Mouse (Mus musculus) midbrain, embryonic 13.5 days (tissue): Measurements from ENCODE around the gene Pfkfb1. TPM values are rescaled to one million over a fixed set of nuclear protein-coding genes. Genes with fewer than 3 reads are reported as not detected.

Experiments
- ATAC-seq: fragments of 200-750 bp; cut with Nextera tagmentation; 2 replicates; pipeline ENCODE4 v1.8.0; 2017; ENCODE audit warnings: mild to moderate bottlenecking, moderate TSS enrichment, moderate library complexity
- H3K27ac ChIP-seq: fragments of 300-500 bp; sonication (generic); 2 replicates; pipeline ENCODE4 v1.5.1; 2015; ENCODE audit warnings: inconsistent platforms, mild to moderate bottlenecking, moderate library complexity
- H3K27me3 ChIP-seq: fragments of 300-500 bp; sonication (generic); 2 replicates; pipeline ENCODE4 v1.6.1; 2015; ENCODE audit warnings: mild to moderate bottlenecking, inconsistent platforms
- H3K36me3 ChIP-seq: fragments of 300-500 bp; sonication (generic); 2 replicates; pipeline ENCODE4 v1.6.1; 2015; ENCODE audit warnings: mild to moderate bottlenecking, inconsistent platforms
- H3K4me1 ChIP-seq: fragments of 300-500 bp; sonication (generic); replicated peaks from 2 replicates; pipeline ENCODE4 v1.6.1; 2015; ENCODE audit warnings: inconsistent platforms
- H3K4me2 ChIP-seq: fragments of 300-500 bp; sonication (generic); replicated peaks from 2 replicates; pipeline ENCODE4 v1.6.1; 2015; ENCODE audit warnings: moderate library complexity, mild to moderate bottlenecking, inconsistent platforms
- H3K4me3 ChIP-seq: fragments of 300-500 bp; sonication (generic); replicated peaks from 2 replicates; pipeline ENCODE4 v1.5.1; 2015; ENCODE audit warnings: mild to moderate bottlenecking, inconsistent platforms
- H3K9ac ChIP-seq: fragments of 300-500 bp; sonication (generic); replicated peaks from 2 replicates; pipeline ENCODE4 v1.6.1; 2015; ENCODE audit warnings: mild to moderate bottlenecking, inconsistent platforms
- H3K9me3 ChIP-seq: fragments of 300-500 bp; sonication (generic); 2 replicates; pipeline ENCODE4 v1.6.1; 2016; ENCODE audit warnings: mild to moderate bottlenecking, inconsistent platforms
- WGBS: fragments of 180-500 bp; shearing (Covaris S2); methylation state at CpG from one replicate; pipeline ENCODE4 v1.1.7; 2015; 5-methylcytosine and 5-hydroxymethylcytosine counted together
- polyA plus RNA-seq: library from polyadenylated mRNA; unstranded; fragments of >200 nt; fragmentation: Nextera tagmentation; extraction: Ambion mirVana; gene quantifications from 2 replicates; pipeline ENCODE4 v1.2.1, GENCODE M21; 2015

Pfkfb1 gene
- polyA plus RNA-seq, 1 experiment from 2014 or later, result 3.8 TPM

GRCm38 (mm10) chrX:150593266-150594035 lies 5.4 kb downstream of the Pfkfb1 start:
- WGBS, result 87% methylated on average over 12 of the region's 12 CpGs
- Histone ChIP-seq H3K4me2 (no peak overlapping the region), H3K36me3 (no peaks in the 10 kb centered on the region), H3K27me3 (no peaks in the 10 kb centered on the region), H3K4me1 (no peaks in the 10 kb centered on the region), H3K4me3 (no peak overlapping the region), H3K9me3 (no peaks in the 10 kb centered on the region), H3K27ac (no peak overlapping the region), H3K9ac (no peak overlapping the region)
- ATAC-seq, result no peak

DNA sequence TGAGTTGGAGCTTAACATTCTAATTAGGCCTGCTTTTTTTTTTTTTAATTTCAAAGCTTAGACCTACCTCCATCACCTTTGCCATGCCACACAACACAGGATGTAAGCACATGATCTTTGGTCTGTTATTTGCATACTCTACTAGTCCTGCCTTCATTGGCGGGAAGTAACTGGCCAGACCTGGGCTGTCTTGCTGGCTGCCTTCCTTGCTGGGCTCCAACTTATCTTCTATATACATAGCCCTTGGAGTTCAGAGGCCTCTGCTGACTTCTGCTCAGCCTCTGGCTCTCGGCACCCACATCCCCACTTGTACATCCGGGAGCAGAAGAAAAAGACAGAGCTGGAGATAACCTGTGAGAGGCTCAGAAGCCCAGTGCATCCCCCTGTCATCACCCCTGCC lies 6.1 kb downstream of the Pfkfb1 start:
- H3K4me2 ChIP-seq, result no peak overlapping the region
- H3K4me3 ChIP-seq, result no peak overlapping the region
- H3K9me3 ChIP-seq, result no peaks in the 10 kb centered on the region
- no peak overlapping the region for H3K9ac ChIP-seq
- H3K4me1 ChIP-seq, result no peaks in the 10 kb centered on the region
- ATAC-seq, result no peak
- no peaks in the 10 kb centered on the region for H3K36me3 ChIP-seq
- WGBS, result 93% methylated on average over 3 of the region's 3 CpGs
- no peak overlapping the region for H3K27ac ChIP-seq
- no peaks in the 10 kb centered on the region for H3K27me3 ChIP-seq

- no peak overlapping the region for H3K9ac ChIP-seq
- no peaks in the 10 kb centered on the region for H3K27me3 ChIP-seq
- H3K27ac ChIP-seq, result no peak overlapping the region
- ATAC-seq, result no peak
- no peak overlapping the region for H3K4me2 ChIP-seq
- H3K4me3 ChIP-seq, result no peak overlapping the region
- 83% methylated on average over 9 of the region's 9 CpGs for WGBS
- no peaks in the 10 kb centered on the region for H3K36me3 ChIP-seq
- H3K4me1 ChIP-seq, result no peaks in the 10 kb centered on the region
- no peaks in the 10 kb centered on the region for H3K9me3 ChIP-seq
These were observed 7.2 kb downstream of the Pfkfb1 start for GRCm38 (mm10) chrX:150595016-150595760.

DNA sequence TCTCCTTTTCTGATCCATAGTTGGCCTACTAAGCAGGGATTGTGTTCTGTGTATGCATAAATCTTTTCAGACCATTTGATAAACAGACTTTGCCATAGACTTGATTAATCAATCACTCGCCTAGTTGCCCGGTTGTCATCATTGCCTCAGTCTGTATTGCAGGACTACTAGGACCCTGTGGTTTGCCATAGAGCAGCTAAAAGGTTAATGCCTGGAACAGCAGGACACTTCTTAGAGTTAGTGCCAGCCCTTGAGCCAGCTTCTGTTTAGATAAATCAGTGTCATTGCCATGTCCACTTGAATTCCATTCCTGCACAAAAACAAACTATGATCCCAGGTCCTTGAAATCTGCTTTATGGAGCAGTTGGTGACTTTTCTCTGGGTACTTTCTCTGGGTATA lies 10.9 kb downstream of the Pfkfb1 start:
- Histone ChIP-seq H3K4me1 (no peaks in the 10 kb centered on the region), H3K27me3 (no peaks in the 10 kb centered on the region), H3K36me3 (no peaks in the 10 kb centered on the region), H3K4me3 (no peak overlapping the region), H3K9me3 (no peaks in the 10 kb centered on the region), H3K4me2 (no peak overlapping the region), H3K27ac (no peak overlapping the region), H3K9ac (no peak overlapping the region)
- WGBS, result 79% methylated on average over 2 of the region's 2 CpGs
- no peak for ATAC-seq

- no peak for ATAC-seq
- Histone ChIP-seq H3K9ac (no peak overlapping the region), H3K36me3 (no peaks in the 10 kb centered on the region), H3K27ac (no peak overlapping the region), H3K4me2 (no peak overlapping the region), H3K4me3 (no peak overlapping the region), H3K27me3 (no peaks in the 10 kb centered on the region), H3K9me3 (no peaks in the 10 kb centered on the region), H3K4me1 (no peaks in the 10 kb centered on the region)
- 52% methylated on average over 1 of the region's 1 CpGs for WGBS
These were observed 48.4 kb downstream of the Pfkfb1 start for GRCm38 (mm10) chrX:150636421-150636820.

DNA sequence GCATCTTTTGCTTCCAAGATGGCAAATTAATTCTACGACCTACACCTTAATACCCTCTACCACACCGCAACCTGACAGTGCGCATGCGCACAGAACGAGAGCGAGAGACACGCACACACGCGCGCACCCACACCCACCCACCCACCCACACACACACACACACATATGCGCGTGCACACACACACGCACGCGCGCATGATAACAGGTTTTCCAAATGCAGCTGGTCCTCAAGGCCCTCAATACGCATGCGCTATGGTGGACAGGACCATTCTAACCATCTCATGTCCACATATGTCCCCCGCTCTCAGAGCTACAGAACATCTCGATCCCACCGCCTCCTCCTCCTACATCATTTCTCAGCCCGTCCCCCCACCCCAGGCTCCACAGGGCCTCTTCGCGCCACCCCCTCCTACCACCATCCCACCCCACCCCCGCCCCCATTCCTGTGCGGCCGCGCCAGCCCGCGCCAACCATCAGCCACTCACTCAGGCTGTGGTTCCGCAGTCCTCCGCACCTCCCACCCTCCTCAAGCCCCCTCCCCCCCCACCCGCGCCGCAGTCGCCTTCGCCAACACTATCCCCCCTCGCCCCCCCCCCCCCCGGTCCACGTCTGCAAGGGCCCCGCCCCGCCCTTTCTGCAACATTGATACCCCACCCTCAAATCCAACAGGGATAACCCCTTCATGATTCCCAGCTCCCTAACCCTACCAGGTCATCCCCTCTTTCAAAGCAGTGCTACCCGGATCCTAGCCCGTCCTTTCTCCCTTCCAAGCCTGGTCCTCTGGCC lies 68.3 kb downstream of the Pfkfb1 start:
- Histone ChIP-seq H3K4me2 (peak overlapping the region; percentile 50), H3K4me1 (peaks cover 12% of the 10 kb centered on the region; the same call in 1 of the 2 replicates), H3K36me3 (peaks cover 34% of the 10 kb centered on the region), H3K27me3 (no peaks in the 10 kb centered on the region), H3K4me3 (peak overlapping the region; percentile 58), H3K9ac (peak overlapping the region; percentile 70), H3K27ac (peak overlapping the region; percentile 87), H3K9me3 (no peaks in the 10 kb centered on the region)
- WGBS, result 45% methylated on average over 26 of the region's 44 CpGs
- ATAC-seq, result peak; percentile 77

DNA sequence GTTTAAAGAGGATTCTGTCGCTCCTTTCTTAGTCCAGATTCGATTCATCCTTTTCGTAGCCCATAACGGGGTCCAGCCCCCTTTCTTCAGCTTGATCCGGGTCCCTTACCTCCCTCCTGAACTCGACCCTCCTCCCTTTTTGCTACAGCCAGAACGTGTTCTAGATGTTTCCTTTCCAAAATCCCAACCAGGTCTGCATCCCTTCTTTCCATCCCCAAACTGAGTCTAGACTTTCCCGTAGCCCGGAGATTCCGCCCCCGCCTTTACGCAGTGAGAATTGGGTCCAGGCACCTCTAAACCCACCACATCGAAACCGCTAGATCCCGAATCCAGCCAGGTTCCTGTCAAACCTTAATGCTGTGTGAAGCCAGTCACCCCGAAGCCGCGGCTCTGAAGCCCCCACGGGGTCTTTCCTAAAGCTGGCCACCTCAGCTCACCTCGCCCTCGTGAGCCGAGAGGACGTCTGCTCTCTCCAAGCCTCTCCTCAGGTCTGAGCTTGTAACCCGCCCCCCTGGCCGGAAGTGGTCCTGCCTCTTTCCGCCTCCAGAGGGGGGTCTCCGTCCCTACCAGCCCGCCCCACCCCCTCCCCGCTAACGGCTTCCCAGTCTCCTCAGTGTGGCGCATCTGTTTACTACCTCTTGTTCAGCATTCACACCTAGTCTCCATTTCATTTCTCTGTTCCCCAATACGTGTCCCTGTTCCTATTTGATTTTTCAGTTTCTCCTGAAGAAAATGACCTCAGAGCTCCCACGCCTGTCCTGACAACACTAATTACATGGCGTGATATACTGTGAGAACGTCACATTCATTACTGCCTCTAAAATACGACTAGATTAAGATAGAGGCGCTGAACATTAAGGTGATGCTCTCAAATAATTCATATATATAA lies 69.1 kb downstream of the Pfkfb1 start, which contains the start of gene Tro:
Gene Tro, minus strand, starts transcription at position 676 of the 889 bp plus-strand sequence.
- WGBS, result 33% methylated on average over 37 of the region's 37 CpGs
- no peaks in the 10 kb centered on the region for H3K9me3 ChIP-seq
- peak; percentile 96 for ATAC-seq
- H3K4me2 ChIP-seq, result peak within 1 kb of the TSS; percentile 50
- peak within 1 kb of the TSS; percentile 70 for H3K9ac ChIP-seq
- H3K27me3 ChIP-seq, result no peaks in the 10 kb centered on the region
- H3K27ac ChIP-seq, result peak within 1 kb of the TSS; percentile 87
- H3K4me1 ChIP-seq, result peaks cover 12% of the 10 kb centered on the region; the same call in 1 of the 2 replicates
- peak within 1 kb of the TSS; percentile 58 for H3K4me3 ChIP-seq
- H3K36me3 ChIP-seq, result peaks cover 27% of the 10 kb centered on the region

- WGBS, result 37% methylated on average over 3 of the region's 3 CpGs
- no peak overlapping the region for H3K27ac ChIP-seq
- H3K4me1 ChIP-seq, result peaks cover 12% of the 10 kb centered on the region; the same call in 1 of the 2 replicates
- peak overlapping the region; percentile 58 for H3K4me3 ChIP-seq
- H3K27me3 ChIP-seq, result no peaks in the 10 kb centered on the region
- H3K4me2 ChIP-seq, result peak overlapping the region; percentile 50
- peak; percentile 44 for ATAC-seq
- H3K9ac ChIP-seq, result no peak overlapping the region
- no peaks in the 10 kb centered on the region for H3K9me3 ChIP-seq
- peaks cover 23% of the 10 kb centered on the region for H3K36me3 ChIP-seq
These were observed 69.7 kb downstream of the Pfkfb1 start for GRCm38 (mm10) chrX:150657797-150658118.

GRCm38 (mm10) chrX:150662809-150663208 lies 74.8 kb downstream of the Pfkfb1 start:
- ATAC-seq, result no peak
- H3K36me3 ChIP-seq, result no peaks in the 10 kb centered on the region
- H3K27me3 ChIP-seq, result no peaks in the 10 kb centered on the region
- H3K4me2 ChIP-seq, result no peak overlapping the region
- WGBS, result 42% methylated on average over 4 of the region's 4 CpGs
- no peaks in the 10 kb centered on the region for H3K9me3 ChIP-seq
- H3K27ac ChIP-seq, result no peak overlapping the region
- no peak overlapping the region for H3K9ac ChIP-seq
- no peak overlapping the region for H3K4me3 ChIP-seq
- no peaks in the 10 kb centered on the region for H3K4me1 ChIP-seq

DNA sequence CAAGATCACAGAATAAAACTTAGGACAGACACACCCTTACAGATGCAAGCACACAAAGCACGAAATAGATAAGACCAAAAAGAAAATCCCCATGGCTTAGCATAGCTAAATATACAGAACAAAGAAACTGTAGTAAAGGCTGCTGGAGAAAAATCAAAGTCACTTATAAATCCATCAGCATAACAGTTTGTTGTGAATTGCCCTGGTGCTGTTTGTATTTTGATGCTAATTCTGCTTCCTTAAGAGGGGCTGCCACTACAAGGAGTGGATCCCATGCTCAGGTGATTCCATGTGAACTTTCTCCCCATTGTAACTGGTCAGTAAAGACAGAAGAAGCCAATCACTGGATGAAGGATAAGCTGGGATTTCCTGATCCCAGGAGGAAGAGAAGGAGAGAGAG lies 89.5 kb downstream of the Pfkfb1 start:
- Histone ChIP-seq H3K4me3 (no peak overlapping the region), H3K36me3 (no peaks in the 10 kb centered on the region), H3K4me2 (no peak overlapping the region), H3K9ac (no peak overlapping the region), H3K27me3 (no peaks in the 10 kb centered on the region), H3K4me1 (no peaks in the 10 kb centered on the region), H3K27ac (no peak overlapping the region), H3K9me3 (no peaks in the 10 kb centered on the region)
- ATAC-seq, result no peak
- WGBS, result 64% methylated on average over 1 of the region's 1 CpGs
